Mouse (Mus musculus): ENCODE results near the gene Trpm7.

DNA sequence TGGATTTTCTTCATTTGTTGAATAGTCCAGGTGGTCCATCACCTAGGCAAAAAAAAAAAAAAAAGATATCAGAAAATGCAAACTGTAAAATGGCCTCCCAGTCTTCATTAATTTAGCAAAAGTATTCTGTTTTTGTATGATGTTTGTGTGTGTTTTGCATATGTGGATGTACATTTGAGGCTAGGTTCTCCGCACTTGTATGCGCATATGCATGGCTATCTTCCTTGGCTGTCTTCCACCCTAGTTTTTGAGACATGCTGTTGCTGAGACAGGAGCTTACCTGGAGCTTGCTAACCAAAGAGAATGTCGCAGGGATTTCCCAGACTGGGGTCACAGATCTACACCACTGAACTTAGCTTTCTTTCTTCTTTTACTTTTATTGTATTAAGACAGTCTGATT lies 18.2 kb upstream of the Trpm7 start:
- TF ChIP-seq ETS1 (IDR thresholded peaks at IDR 0.05; ENCODE audit: low read depth, low read length): no peak
- no peak for TF ChIP-seq CTCF (IDR thresholded peaks at IDR 0.05 in 2 of 3, conservative IDR thresholded peaks at IDR 0.05 in 1 of 3; ENCODE audit: control insufficient read depth in 1 of 3, insufficient read depth in 1 of 3, low read depth in 2 of 3, low read length in 3 of 3, poor library complexity in 1 of 3, severe bottlenecking in 1 of 3)

Data from MEL (cell line).